Mouse (Mus musculus): Measurements from ENCODE around the gene Capn1.
"Not testable (repeated sequence)": the region's sequence is repeated elsewhere in the genome, so short reads cannot be mapped to it uniquely, and the experiment has no call there.

The Capn1 gene

GRCm38 (mm10) chr19:6015511-6016315, at the start of gene Capn1:
Capn1 (minus strand) TSS chr19:6015897.
- DNase-seq, result peak; percentile 67 to 68

- DNase-seq, result no peak
Observed at GRCm38 (mm10) chr19:6063081-6063480, 47.4 kb upstream of the Capn1 start.

DNA sequence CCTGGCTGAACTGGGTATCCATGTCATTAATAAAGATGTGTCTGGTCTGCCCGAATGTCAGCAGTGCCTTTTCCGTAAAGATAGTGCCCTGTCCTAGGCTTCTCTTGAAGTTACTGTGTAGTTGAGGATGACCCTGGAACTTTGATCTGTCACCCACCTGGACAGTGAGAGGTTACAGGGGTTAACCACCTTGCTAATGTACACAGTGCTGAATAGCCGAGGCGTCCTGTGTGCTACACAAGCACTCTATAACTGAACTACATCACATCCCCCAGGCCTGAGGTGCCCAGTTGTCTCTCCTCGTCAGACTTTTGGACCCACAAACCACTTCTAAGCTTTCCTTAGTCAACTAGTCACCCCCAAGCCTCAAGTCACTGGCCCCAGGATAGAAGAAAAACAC, 46.7 kb upstream of the Capn1 start:
- no peak for DNase-seq

GRCm38 (mm10) chr19:6061641-6062302, 46.1 kb upstream of the Capn1 start:
- peak; percentile 58 to 66 for DNase-seq

DNA sequence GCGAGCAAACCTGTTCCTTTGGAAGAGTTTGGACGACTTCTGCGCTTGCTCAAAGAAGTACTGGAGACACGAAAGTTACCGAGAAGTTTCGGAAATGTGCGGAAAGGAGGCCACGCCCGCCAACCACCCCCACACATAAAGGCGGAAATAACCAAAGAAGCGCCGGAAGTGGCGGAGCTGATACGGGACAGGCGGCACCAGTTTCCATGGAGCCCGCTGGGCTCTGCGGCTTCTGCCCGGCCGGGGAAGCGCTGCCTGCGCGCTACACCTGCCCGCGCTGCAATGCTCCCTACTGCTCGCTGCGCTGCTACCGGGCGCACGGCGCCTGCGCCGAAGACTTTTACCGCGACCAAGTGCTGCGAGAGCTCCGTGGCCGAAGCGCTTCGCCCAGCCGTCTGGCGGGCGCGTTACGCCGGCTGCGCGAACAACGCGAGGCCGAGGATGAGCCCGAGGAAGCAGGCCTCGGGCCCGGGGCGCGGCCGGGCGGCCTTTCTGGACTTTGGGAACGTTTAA, 45.4 kb upstream of the Capn1 start, which contains the start of gene Znhit2:
Znhit2 (plus strand) TSS at position 172 of the 513 bp plus-strand sequence.
- DNase-seq, result peak; percentile 89 to 92

DNA sequence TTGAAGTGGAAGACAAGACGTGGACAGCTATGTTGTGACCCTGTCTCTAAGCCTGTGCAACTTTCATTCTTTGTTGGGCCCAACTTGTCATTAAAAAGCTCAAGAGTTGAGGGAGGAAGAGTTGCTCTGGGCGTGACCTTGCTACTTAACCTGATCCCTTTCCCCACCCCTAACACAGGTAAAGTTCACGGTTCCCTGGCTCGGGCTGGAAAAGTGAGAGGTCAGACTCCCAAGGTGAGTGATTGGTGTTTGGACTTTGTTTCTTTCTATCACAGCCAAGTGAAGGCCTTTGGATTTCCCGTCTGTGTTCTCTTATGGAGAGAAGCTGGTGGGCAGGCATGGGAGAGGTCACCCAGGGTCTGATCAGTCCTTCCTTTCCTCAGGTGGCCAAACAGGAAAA, 43.3 kb upstream of the Capn1 start:
- no peak for DNase-seq

DNA sequence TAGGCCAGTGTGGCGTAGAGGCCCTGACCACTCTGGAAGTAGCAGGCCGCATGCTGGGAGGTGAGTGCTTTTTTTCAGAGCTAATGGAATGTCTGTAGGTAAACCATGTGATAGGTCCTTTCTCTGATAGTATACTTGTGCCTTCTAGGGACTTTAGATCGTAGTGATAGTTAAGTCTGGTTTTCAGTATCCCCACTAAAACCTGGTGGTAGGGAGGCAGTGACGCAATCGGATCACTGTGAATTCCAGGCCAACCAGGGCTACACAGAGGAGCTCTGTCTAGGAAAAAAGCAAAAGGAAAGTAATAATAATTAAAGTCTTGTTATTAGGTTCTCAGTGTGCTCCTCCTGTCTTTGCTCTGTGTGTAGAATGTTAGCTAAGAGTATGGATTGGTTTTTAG, 42.8 kb upstream of the Capn1 start:
- peak in 1 of 2 experiments; percentile 26 for DNase-seq

GRCm38 (mm10) chr19:6057313-6058096, 41.8 kb upstream of the Capn1 start, which contains the start of the genes Mrpl49 and Fau:
Mrpl49 (minus strand) TSS chr19:6057785.
Fau (plus strand) TSS chr19:6057844.
- peak; percentile 99 to 100 for DNase-seq

DNA sequence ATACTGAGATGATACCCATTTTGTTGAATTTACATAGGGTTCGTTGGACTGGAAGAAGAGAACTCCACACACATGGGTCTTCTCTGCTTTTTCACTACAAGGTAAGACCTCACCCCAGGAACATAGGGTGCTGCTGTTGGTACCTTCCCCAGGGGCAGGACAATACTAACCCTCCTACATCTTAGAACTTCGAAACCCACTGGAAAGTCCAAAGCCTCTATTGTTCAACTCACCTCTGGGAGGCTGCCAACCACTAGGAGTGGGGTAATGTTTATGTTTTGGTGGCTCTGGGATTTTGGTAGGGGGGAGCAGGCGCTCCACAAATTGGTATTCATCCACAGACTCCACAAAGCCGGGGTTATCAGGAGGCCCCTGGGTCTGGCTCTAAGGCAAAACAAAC, 41.0 kb upstream of the Capn1 start:
- peak in 1 of 2 experiments; percentile 29 for DNase-seq

GRCm38 (mm10) chr19:6054296-6054695, 38.6 kb upstream of the Capn1 start:
- DNase-seq, result no peak

GRCm38 (mm10) chr19:6052516-6052915, 36.8 kb upstream of the Capn1 start:
- DNase-seq, result no peak

DNA sequence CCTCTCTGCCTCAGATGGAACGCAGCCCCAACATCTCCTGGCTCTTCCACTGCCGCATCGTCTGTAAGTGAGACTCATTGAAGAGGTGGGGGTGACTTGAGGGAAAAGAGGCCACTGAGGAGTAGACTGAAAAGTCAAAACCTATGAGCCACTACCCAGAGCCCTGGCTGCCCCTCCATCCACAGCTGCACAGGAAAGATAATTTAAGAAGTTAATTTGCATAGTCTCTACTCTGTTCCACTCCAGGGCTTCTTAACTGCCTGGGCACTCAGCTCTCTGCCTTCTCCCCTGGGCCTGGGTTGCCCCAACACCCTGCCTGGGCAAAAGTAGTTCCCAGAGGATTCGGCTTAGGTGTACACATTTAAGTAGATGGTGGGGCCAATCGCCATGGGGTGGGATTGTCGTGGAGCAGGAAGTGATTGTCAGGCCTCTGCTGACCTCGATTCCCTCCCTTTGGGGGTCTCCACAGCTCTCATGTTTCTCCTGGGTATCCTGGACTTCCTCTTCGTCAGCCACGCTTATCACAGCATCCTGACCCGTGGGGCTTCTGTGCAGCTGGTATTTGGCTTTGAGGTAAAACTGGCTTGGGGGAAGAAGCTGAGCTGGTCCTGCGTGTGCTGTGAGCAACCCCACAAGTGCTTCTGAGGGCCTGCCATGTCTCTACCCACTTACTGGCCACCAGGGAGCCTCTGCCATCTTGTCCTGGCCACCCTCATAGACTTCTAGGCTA, 33.1 kb upstream of the Capn1 start:
- no peak for DNase-seq

GRCm38 (mm10) chr19:6047899-6048166, 32.1 kb upstream of the Capn1 start:
- DNase-seq, result peak in 1 of 2 experiments; percentile 26

DNA sequence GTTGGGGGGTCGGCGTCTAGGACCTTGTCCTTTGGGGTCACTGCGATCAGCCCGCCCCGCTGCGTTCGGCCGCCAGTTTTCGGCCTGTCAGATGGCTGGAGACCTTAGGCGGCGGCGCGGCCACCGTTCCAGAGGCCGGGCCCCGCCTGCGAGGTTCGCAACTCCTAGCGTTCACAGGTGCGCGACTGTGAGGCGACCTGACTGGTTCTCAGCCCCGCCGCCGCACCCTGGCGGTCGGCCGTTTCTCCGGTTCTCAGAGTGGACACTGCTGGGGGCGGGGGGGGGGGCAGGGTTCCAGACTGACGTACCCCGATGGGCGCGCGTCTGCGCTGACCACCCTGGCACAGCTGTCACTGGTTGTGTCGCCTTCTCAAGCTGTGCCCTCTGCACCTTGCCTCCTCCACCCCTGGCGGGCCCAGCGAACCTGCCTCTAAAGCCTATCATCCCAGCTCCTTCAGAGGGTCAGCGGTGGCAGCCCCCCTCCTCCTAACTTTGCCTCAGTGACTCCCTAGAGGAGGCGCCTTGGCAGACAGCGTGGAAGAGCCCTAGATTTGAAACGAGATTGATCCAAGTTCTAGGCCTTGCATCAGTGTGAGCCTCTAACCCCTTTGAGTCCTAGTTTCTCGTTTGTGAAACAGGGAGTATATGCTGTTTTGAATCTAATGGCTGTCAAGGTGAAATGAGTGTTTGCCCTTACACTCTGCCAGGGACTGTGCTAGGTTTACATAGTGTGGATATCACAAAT, 31.6 kb upstream of the Capn1 start:
- no peak for DNase-seq

- DNase-seq, result peak; percentile 93 to 94
Observed at GRCm38 (mm10) chr19:6046294-6047153, 30.8 kb upstream of the Capn1 start, which contains the start of gene Syvn1. Syvn1 (plus strand) TSS chr19:6046576.

DNA sequence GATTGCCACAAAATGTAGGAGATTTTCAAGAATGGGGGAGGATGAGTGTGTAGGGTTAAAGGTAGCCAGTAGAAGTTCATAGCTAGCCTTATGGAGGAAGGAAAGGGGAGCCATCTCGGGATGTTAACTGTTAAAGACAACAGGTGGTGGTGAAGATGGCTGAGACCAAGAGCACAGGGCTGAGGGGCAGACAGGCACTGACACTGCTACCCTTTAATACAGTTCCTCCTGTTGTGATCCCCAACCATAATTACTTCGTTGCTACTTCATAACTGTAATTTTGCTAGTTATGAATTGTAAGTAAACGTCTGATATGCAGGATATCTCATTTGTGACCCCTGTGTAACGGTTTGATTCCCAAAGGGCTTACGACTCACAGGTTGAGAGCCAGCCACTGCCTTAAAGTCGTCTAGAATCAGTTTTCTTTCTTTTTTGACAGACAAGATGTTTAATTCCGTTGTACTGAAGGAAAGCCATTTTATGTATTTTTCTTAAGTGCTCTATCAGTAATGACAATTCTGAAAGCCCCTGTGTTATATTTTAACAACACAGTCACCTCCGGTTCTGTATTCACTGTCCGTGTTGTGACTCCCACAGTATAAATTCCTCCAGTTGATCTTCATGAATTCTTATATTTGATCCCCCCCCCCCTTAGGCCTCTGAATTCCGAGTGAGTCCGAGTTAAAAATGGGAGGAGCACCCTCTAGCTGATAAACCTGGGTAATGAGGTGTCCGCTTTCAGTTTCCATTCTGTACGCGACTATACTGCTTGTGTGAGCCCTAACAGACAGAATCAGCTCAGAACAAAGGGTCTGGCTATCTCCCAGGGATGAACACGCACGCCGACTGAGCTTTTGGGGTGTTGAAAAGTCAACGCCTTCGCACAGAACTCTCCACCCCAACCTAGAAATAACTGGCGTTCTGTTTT, 29.9 kb upstream of the Capn1 start:
- no peak for DNase-seq

- not testable (repeated sequence) for DNase-seq
Observed at GRCm38 (mm10) chr19:6044102-6044501, 28.4 kb upstream of the Capn1 start.

GRCm38 (mm10) chr19:6042293-6042692, 26.6 kb upstream of the Capn1 start:
- peak in 1 of 2 experiments; percentile 22 for DNase-seq

- DNase-seq, result no peak
Observed at GRCm38 (mm10) chr19:6040002-6040401, 24.3 kb upstream of the Capn1 start.
